ENCODE assay signal across 23 mouse cellular contexts in the genomic region with DNA sequence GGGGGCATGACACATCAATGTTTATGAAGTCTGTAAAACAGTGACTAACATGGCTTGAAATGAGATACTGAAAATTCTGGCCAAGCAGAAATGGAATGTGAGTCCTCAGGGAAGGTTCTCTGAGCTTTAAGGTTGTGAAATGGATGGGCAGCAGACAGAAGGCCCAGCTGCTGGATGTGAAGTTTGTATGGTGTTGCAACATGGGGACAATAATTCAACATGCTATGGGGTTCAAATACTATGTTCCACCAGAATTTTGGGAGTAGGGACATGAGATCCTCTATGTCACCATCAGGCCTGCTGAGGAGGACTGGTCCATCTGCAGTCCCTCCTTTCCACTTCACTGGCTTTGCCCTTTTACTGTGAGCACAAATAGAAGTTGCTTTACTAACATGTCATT. TPM values are rescaled to one million over a fixed set of nuclear protein-coding genes. Genes with fewer than 3 reads are reported as not detected.
A peak's percentile ranks its signal among the peaks of the same experiment; 100 is the strongest.
DNase-seq lines count a peak whose midpoint lies in the region; ATAC-seq and TF ChIP-seq lines count a peak whose summit lies in the region.
"Had no signal": no experiment of that assay in that cellular context is flagged by ENCODE, and none has a peak within 500 bp of the region (broad histone marks: within the 10 kb centered on the region; RNA-seq: fewer than 3 reads in every experiment).

No protein-coding gene starts in this region.

- in situ Hi-C loops in Patski (cut with MboI; ENCODE audit: low pct_unique_long_range_greater_than_20kb) = loop anchor here (10.0 kb wide), 1 partner anchor 171 kb away; no protein-coding TSS in a partner anchor

- no peak for TF ChIP-seq POLR2A in heart, adult 2 months (IDR thresholded peaks at IDR 0.05; ENCODE audit: insufficient read depth, low read depth, low read length)
- TF ChIP-seq POLR2A in embryonic fibroblast, embryonic 13.5 days (IDR thresholded peaks at IDR 0.05; ENCODE audit: low read depth, low read length) = no peak

- intact Hi-C loops in heart, adult 2 months (cut with DNase I) = no loop called here

- H3K4me2 ChIP-seq in heart, embryonic 12.5 days = no peak overlapping the region
- H3K4me2 ChIP-seq: embryonic facial prominence, embryonic 12.5 days; forebrain, embryonic 12.5 days; heart, embryonic 15.5 days; hindbrain, embryonic 15.5 days had no signal

- TF ChIP-seq CTCF in heart, adult 2 months (IDR thresholded peaks at IDR 0.05) = no peak
- TF ChIP-seq CTCF in Patski (IDR thresholded peaks at IDR 0.05) = no peak
- no peak for TF ChIP-seq CTCF in embryonic fibroblast, embryonic 13.5 days (IDR thresholded peaks at IDR 0.05; ENCODE audit: borderline replicate concordance, insufficient read depth, low read length)

- no peaks in the 10 kb centered on the region for H3K79me2 ChIP-seq in heart, adult 2 months (replicated peaks; ENCODE audit: control insufficient read depth, insufficient read depth, low read length)

- H3K4me1 ChIP-seq in heart, adult 2 months (ENCODE audit: control insufficient read depth, insufficient read depth, low read length) = peaks cover 3% of the 10 kb centered on the region
- 0 out of 2 replicates have a peak, but pooled peaks cover 2% of the 10 kb centered on the region for H3K4me1 ChIP-seq in heart, embryonic 12.5 days (replicated peaks)
- peaks cover 18% of the 10 kb centered on the region for H3K4me1 ChIP-seq in embryonic fibroblast, embryonic 13.5 days (ENCODE audit: control insufficient read depth, insufficient read depth, low read length)
- H3K4me1 ChIP-seq: embryonic facial prominence, embryonic 12.5 days; heart, embryonic 15.5 days had no signal

- H3K9me3 ChIP-seq in heart, embryonic 12.5 days (replicated peaks) = no peaks in the 10 kb centered on the region
- H3K9me3 ChIP-seq: embryonic facial prominence, embryonic 12.5 days; forebrain, embryonic 12.5 days; heart, embryonic 15.5 days; hindbrain, embryonic 15.5 days had no signal

- DNase-seq in heart, adult 2 months = peak; percentile 11 to 34
- DNase-seq in Patski (ENCODE audit: low read depth, low spot score) = peak; percentile 25
- peak; percentile 3 for DNase-seq in skeletal muscle tissue, adult 2 months (ENCODE audit: low read depth, low spot score)
- DNase-seq in embryo, embryonic 11 days = no peak
- DNase-seq: adrenal gland, adult 8-10 months; cerebellum, adult 11 months; cerebellum, adult 8-10 months; cerebellum, postnatal 14 days; gastrocnemius, adult 2 months; gastrocnemius, postnatal 36 days had no signal

- CTCF ChIA-PET in Patski (lab: Charles Lee) = interaction anchor here (2.0 kb wide), 1 partner anchor 10 kb away, joined by 6 read pairs; no protein-coding TSS in a partner anchor

- H3K9ac ChIP-seq in heart, adult 2 months (ENCODE audit: low read depth, low read length) = no peak overlapping the region
- no peak overlapping the region for H3K9ac ChIP-seq in heart, embryonic 12.5 days
- H3K9ac ChIP-seq: embryonic facial prominence, embryonic 12.5 days; forebrain, embryonic 12.5 days; heart, embryonic 15.5 days; hindbrain, embryonic 15.5 days had no signal

- ATAC-seq in heart, embryonic 12.5 days (ENCODE audit: insufficient number of reproducible peaks, low FRiP score) = no peak
- ATAC-seq in Patski = peak; percentile 73
- ATAC-seq: forebrain, embryonic 16.5 days; intestine, embryonic 16.5 days had no signal

- H3K27me3 ChIP-seq in heart, adult 2 months (ENCODE audit: control insufficient read depth, insufficient read depth, low read length) = no peaks in the 10 kb centered on the region
- no peaks in the 10 kb centered on the region for H3K27me3 ChIP-seq in heart, embryonic 12.5 days (replicated peaks)
- no peaks in the 10 kb centered on the region for H3K27me3 ChIP-seq in Patski
- H3K27me3 ChIP-seq: embryonic facial prominence, embryonic 12.5 days; forebrain, embryonic 12.5 days; heart, embryonic 15.5 days; hindbrain, embryonic 15.5 days had no signal

- POLR2A ChIA-PET in Patski (lab: Charles Lee) = no interaction called here

- H3K27ac ChIP-seq in heart, adult 2 months = no peak overlapping the region
- H3K27ac ChIP-seq in heart, embryonic 12.5 days (ENCODE audit: poor library complexity, severe bottlenecking) = no peak overlapping the region
- peak overlapping the region; percentile 12 for H3K27ac ChIP-seq in embryonic fibroblast, embryonic 13.5 days (ENCODE audit: insufficient read depth, low read length)
- H3K27ac ChIP-seq: embryonic facial prominence, embryonic 12.5 days; forebrain, embryonic 12.5 days; gastrocnemius, adult 2 months; heart, embryonic 15.5 days; hindbrain, embryonic 15.5 days had no signal

- no peaks in the 10 kb centered on the region for H3K36me3 ChIP-seq in heart, adult 2 months (ENCODE audit: control insufficient read depth, insufficient read depth, low read length)
- H3K36me3 ChIP-seq in heart, embryonic 12.5 days = no peaks in the 10 kb centered on the region
- H3K36me3 ChIP-seq: embryonic facial prominence, embryonic 12.5 days; forebrain, embryonic 12.5 days; heart, embryonic 15.5 days; hindbrain, embryonic 15.5 days had no signal

- TF ChIP-seq EP300 in heart, adult 2 months (IDR thresholded peaks at IDR 0.05; ENCODE audit: insufficient read depth, low read depth, low read length) = no peak

- H3K4me3 ChIP-seq in heart, adult 2 months = no peak overlapping the region
- H3K4me3 ChIP-seq in heart, embryonic 12.5 days = no peak overlapping the region
- H3K4me3 ChIP-seq in embryonic fibroblast, embryonic 13.5 days (ENCODE audit: insufficient read depth, low read length) = no peak overlapping the region
- H3K4me3 ChIP-seq: embryonic facial prominence, embryonic 12.5 days; forebrain, embryonic 12.5 days; gastrocnemius, adult 2 months; heart, embryonic 15.5 days; hindbrain, embryonic 15.5 days had no signal

RNA-seq across cellular contexts. Expression of a gene that starts 7.3 kb away (rescaled TPM):
- total RNA-seq in heart, adult 2 months (2021) = 1 to 10 TPM; 1.1 to 1.6 TPM
- 0.59 and 2.0 TPM in 2 replicates for polyA plus RNA-seq in heart, adult 2 months (2012; rRNA removed)
- polyA plus RNA-seq in heart, embryonic 12.5 days (2016; fragmentation: Nextera tagmentation; extraction: Ambion mirVana) = 1.3 and 1.4 TPM in 2 replicates
- polyA plus RNA-seq in Patski (2021) = 1.6 TPM
- 54.6 and 89.6 TPM in 2 replicates for polyA plus RNA-seq in embryonic fibroblast, embryonic 13.5 days (2011; ENCODE audit: insufficient read length, low read depth, missing spikeins)
- total RNA-seq: gastrocnemius, postnatal 36 days had no signal
- polyA plus RNA-seq: forebrain, embryonic 12.5 days; forebrain, embryonic 16.5 days had no signal

RNA-seq across cellular contexts. Expression of a gene that starts 19.6 kb away (rescaled TPM):
- total RNA-seq in heart, adult 2 months (2021) = under 1 TPM in 1 of 2 experiments, not detected in 1; 0.94 TPM
- polyA plus RNA-seq in heart, adult 2 months (2012; rRNA removed) = 0.10 and 0.12 TPM in 2 replicates
- 0.12 and 0.32 TPM in 2 replicates for polyA plus RNA-seq in heart, embryonic 12.5 days (2016; fragmentation: Nextera tagmentation; extraction: Ambion mirVana)
- polyA plus RNA-seq in Patski (2021) = 0.59 TPM
- polyA plus RNA-seq in embryonic fibroblast, embryonic 13.5 days (2011; ENCODE audit: insufficient read length, low read depth, missing spikeins) = 1.6 TPM in 2 replicates
- total RNA-seq: common myeloid progenitor, adult 5-6 weeks; gastrocnemius, adult 2 months; gastrocnemius, postnatal 36 days had no signal
- polyA plus RNA-seq: forebrain, embryonic 16.5 days; hindbrain, embryonic 11.5 days; hindbrain, embryonic 15.5 days had no signal

RNA-seq across cellular contexts. Expression of a gene that starts 29.0 kb away (rescaled TPM):
- under 1 TPM in 1 of 2 experiments, not detected in 1; 0.26 TPM for total RNA-seq in heart, adult 2 months (2021)
- 0.04 TPM in 1 of 2 replicates, not detected in the other for polyA plus RNA-seq in heart, adult 2 months (2012; rRNA removed)
- 0.09 TPM in 1 of 2 replicates, not detected in the other for polyA plus RNA-seq in heart, embryonic 12.5 days (2016; fragmentation: Nextera tagmentation; extraction: Ambion mirVana)
- polyA plus RNA-seq in Patski (2021) = 0.10 TPM
- polyA plus RNA-seq in embryonic fibroblast, embryonic 13.5 days (2011; ENCODE audit: insufficient read length, low read depth, missing spikeins) = 0.33 and 0.74 TPM in 2 replicates
- total RNA-seq: ES-E14; gastrocnemius, adult 2 months; gastrocnemius, postnatal 36 days; heart, adult 8-10 months; heart, postnatal 36 days had no signal
- polyA plus RNA-seq: forebrain, embryonic 16.5 days had no signal

Comparison
In these comparisons a context has a peak if more than half of its experiments do, and no peak if none do; other contexts are left out.
1. RNA of a gene that starts 7.3 kb away (polyA plus RNA-seq): 54.6 to 89.6 TPM in embryonic fibroblast, embryonic 13.5 days; 0.59 to 2.0 TPM in heart, adult 2 months, 1.6 TPM in Patski (single experiment) and 1.3 to 1.4 TPM in heart, embryonic 12.5 days; every median in the first group is over 10 times any median in the second.